Mouse (Mus musculus): ENCODE data around the gene Ksr2. TPM values are rescaled to one million over a fixed set of nuclear protein-coding genes. Genes with fewer than 3 reads are reported as not detected.

The Ksr2 gene
- polyA plus RNA-seq, 1 experiment from 2014 or later: 0.35 TPM

DNA sequence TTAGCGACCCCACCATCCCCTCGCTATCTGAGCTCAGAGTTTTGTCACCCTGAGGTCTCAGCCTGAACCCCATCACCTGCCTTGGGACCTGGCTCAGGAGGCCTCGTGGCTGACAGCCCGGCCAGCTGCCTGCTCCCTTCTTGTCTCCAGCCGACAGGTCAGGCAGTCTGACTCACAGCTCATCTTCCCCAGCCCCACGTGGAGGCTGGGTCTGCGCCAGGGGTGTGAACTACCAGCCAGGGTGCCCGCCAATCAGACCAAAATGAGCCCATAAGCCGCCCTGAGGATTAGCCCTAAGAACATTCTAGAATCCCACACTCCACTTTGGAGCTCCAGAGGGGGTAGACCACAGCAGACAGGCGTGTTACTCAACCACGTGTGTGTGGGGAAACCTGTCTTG lies 365.4 kb downstream of the Ksr2 start:
- Histone ChIP-seq H3K4me1 (ENCODE audit: control insufficient read depth, insufficient read depth, low read length) (peaks cover 6% of the 10 kb centered on the region; the same call in 1 of the 2 replicates), H3K27ac (replicated peaks; ENCODE audit: low read depth, low read length) (no peak overlapping the region), H3K27me3 (ENCODE audit: control insufficient read depth, insufficient read depth, low read length) (no peaks in the 10 kb centered on the region), H3K9me3 (replicated peaks; ENCODE audit: control insufficient read depth, low read length) (no peaks in the 10 kb centered on the region), H3K36me3 (replicated peaks; ENCODE audit: control insufficient read depth, insufficient read depth, low read depth, low read length) (no peaks in the 10 kb centered on the region), H3K4me2 (ENCODE audit: low read depth, low read length) (no peak overlapping the region), H3K9ac (replicated peaks; ENCODE audit: low read length) (no peak overlapping the region), H3K4me3 (ENCODE audit: low read depth, low read length) (no peak overlapping the region)
- WGBS: 67% methylated on average over 11 of the region's 11 CpGs
- DNase-seq (ENCODE audit: low spot score): no peak
- ATAC-seq (replicated peaks; ENCODE audit: insufficient number of reproducible peaks, low FRiP score, low TSS enrichment, low read depth): no peak

DNA sequence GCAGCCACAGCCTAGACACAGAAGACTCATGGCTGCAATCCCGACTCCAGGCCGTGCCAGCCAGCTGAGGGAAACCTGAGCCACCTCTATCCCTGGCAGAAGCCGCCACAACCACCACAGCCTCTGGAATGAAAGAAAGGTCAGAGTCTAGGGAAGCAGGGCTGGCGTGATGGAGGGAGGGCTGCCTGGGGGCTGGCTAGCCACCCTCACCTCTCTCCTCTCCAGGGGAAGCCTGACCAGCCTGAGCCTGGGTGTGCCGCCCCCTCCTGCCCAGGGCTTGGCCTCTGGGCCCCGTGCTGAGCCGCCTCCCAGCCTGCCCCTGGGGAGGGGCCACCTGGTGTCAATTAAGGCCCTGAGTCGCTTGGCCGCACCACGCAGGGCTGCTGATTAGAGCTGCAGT lies 366.9 kb downstream of the Ksr2 start, which contains the start of gene Nos1:
Gene Nos1, plus strand, starts transcription at position 352 of the 400 bp plus-strand sequence.
- H3K27me3 ChIP-seq (ENCODE audit: control insufficient read depth, insufficient read depth, low read length): no peaks in the 10 kb centered on the region
- 8% methylated on average over 10 of the region's 10 CpGs for WGBS
- peak within 1 kb of the TSS; percentile 2; the same call in 1 of the 2 replicates for H3K4me2 ChIP-seq (ENCODE audit: low read depth, low read length)
- peak; percentile 61 for ATAC-seq (replicated peaks; ENCODE audit: insufficient number of reproducible peaks, low FRiP score, low TSS enrichment, low read depth)
- DNase-seq (ENCODE audit: low spot score): peak; percentile 79
- H3K9ac ChIP-seq (replicated peaks; ENCODE audit: low read length): no peak within 1 kb of the TSS; the same call in 1 of the 2 replicates
- H3K27ac ChIP-seq (replicated peaks; ENCODE audit: low read depth, low read length): no peak within 1 kb of the TSS
- H3K4me3 ChIP-seq (ENCODE audit: low read depth, low read length): no peak within 1 kb of the TSS
- no peaks in the 10 kb centered on the region for H3K36me3 ChIP-seq (replicated peaks; ENCODE audit: control insufficient read depth, insufficient read depth, low read depth, low read length)
- peaks cover 6% of the 10 kb centered on the region; the same call in 1 of the 2 replicates for H3K4me1 ChIP-seq (ENCODE audit: control insufficient read depth, insufficient read depth, low read length)
- H3K9me3 ChIP-seq (replicated peaks; ENCODE audit: control insufficient read depth, low read length): no peaks in the 10 kb centered on the region

DNA sequence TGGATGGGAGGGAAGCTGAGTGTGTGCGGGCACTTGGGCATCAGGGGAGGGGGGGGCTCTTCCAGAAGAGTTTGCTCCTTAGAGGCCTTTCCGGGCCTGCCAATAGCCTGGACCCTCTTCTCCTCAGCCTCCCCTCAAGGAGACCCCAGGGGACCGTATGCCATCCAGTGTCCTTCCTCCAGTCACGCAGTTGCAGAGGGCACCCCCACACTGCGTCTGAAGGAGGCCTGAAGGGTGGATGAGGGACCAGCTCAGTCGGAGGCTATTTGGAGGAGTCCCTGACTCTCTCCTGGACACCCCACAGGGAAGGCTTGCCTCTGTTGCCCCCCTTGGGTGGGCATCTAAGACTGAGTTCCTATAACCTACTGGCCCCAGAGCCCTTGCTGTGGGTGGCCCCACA lies 367.4 kb downstream of the Ksr2 start:
- H3K27ac ChIP-seq (replicated peaks; ENCODE audit: low read depth, low read length): no peak overlapping the region

DNA sequence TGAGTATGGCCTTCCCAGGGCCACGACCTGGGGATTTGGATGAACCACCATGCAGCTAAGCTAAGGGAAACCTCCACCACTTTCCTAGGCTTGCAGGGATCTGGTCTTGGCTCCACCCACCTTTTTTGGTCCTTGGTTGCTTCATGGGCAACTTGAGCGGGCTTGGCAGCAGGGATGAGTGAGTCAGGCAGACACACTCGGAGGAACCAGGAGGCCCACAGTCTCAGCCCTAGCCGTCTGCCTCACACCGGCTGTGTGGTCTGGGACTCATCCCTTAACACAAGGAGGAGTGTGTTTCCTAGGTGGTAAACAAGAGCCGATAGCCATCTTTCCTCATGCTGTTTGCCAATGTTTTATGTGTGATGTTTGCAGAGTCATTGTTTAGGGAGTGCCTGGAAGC lies 376.3 kb downstream of the Ksr2 start:
- H3K9me3 ChIP-seq (replicated peaks; ENCODE audit: control insufficient read depth, low read length): no peaks in the 10 kb centered on the region
- ATAC-seq (replicated peaks; ENCODE audit: insufficient number of reproducible peaks, low FRiP score, low TSS enrichment, low read depth) (no peak), DNase-seq (ENCODE audit: low spot score) (no peak)
- no peaks in the 10 kb centered on the region for H3K4me1 ChIP-seq (ENCODE audit: control insufficient read depth, insufficient read depth, low read length)
- H3K36me3 ChIP-seq (replicated peaks; ENCODE audit: control insufficient read depth, insufficient read depth, low read depth, low read length): no peaks in the 10 kb centered on the region
- WGBS: 74% methylated on average over 6 of the region's 6 CpGs
- no peak overlapping the region for H3K4me3 ChIP-seq (ENCODE audit: low read depth, low read length)
- no peak overlapping the region for H3K27ac ChIP-seq (replicated peaks; ENCODE audit: low read depth, low read length)
- H3K4me2 ChIP-seq (ENCODE audit: low read depth, low read length): no peak overlapping the region
- no peaks in the 10 kb centered on the region for H3K27me3 ChIP-seq (ENCODE audit: control insufficient read depth, insufficient read depth, low read length)
- no peak overlapping the region for H3K9ac ChIP-seq (replicated peaks; ENCODE audit: low read length)

More for the DNA sequence above, 367.4 kb downstream of the Ksr2 start:
- ATAC-seq (replicated peaks; ENCODE audit: insufficient number of reproducible peaks, low FRiP score, low TSS enrichment, low read depth): peak; percentile 63; the same call in 1 of the 2 replicates
- 51% methylated on average over 6 of the region's 6 CpGs for WGBS
- peaks cover 6% of the 10 kb centered on the region; the same call in 1 of the 2 replicates for H3K4me1 ChIP-seq (ENCODE audit: control insufficient read depth, insufficient read depth, low read length)
- no peak overlapping the region; the same call in 1 of the 2 replicates for H3K4me2 ChIP-seq (ENCODE audit: low read depth, low read length)
- H3K36me3 ChIP-seq (replicated peaks; ENCODE audit: control insufficient read depth, insufficient read depth, low read depth, low read length): no peaks in the 10 kb centered on the region
- H3K9ac ChIP-seq (replicated peaks; ENCODE audit: low read length): no peak overlapping the region; the same call in 1 of the 2 replicates
- no peak for DNase-seq (ENCODE audit: low spot score)
- no peaks in the 10 kb centered on the region for H3K27me3 ChIP-seq (ENCODE audit: control insufficient read depth, insufficient read depth, low read length)
- no peak overlapping the region for H3K4me3 ChIP-seq (ENCODE audit: low read depth, low read length)
- H3K9me3 ChIP-seq (replicated peaks; ENCODE audit: control insufficient read depth, low read length): no peaks in the 10 kb centered on the region

DNA sequence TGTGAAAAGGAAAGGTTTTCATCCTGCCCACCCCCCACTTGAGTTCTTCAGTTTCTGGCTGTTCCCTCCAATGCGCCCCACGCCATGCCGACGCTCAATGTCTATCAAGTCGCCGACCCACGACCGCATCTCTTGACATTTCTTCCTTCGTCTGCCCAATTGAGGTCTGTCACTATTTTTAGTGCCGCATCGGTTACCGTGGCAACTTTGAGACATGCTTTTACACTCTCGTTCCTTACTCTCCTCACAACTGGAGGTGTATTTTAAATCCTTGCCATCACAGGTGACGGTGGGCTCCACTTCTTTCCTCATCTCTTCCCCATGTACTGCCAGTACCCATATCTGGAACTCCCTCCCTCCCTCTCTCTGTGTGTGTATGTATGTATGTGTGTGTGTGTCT lies 378.1 kb downstream of the Ksr2 start:
- H3K4me3 ChIP-seq (ENCODE audit: low read depth, low read length): no peak overlapping the region
- WGBS: 84% methylated on average over 14 of the region's 14 CpGs
- no peak overlapping the region for H3K4me2 ChIP-seq (ENCODE audit: low read depth, low read length)
- no peaks in the 10 kb centered on the region for H3K9me3 ChIP-seq (replicated peaks; ENCODE audit: control insufficient read depth, low read length)
- no peak overlapping the region for H3K9ac ChIP-seq (replicated peaks; ENCODE audit: low read length)
- no peak overlapping the region for H3K27ac ChIP-seq (replicated peaks; ENCODE audit: low read depth, low read length)
- H3K36me3 ChIP-seq (replicated peaks; ENCODE audit: control insufficient read depth, insufficient read depth, low read depth, low read length): no peaks in the 10 kb centered on the region
- no peaks in the 10 kb centered on the region for H3K27me3 ChIP-seq (ENCODE audit: control insufficient read depth, insufficient read depth, low read length)
- ATAC-seq (replicated peaks; ENCODE audit: insufficient number of reproducible peaks, low FRiP score, low TSS enrichment, low read depth) (no peak), DNase-seq (ENCODE audit: low spot score) (no peak)
- H3K4me1 ChIP-seq (ENCODE audit: control insufficient read depth, insufficient read depth, low read length): no peaks in the 10 kb centered on the region

DNA sequence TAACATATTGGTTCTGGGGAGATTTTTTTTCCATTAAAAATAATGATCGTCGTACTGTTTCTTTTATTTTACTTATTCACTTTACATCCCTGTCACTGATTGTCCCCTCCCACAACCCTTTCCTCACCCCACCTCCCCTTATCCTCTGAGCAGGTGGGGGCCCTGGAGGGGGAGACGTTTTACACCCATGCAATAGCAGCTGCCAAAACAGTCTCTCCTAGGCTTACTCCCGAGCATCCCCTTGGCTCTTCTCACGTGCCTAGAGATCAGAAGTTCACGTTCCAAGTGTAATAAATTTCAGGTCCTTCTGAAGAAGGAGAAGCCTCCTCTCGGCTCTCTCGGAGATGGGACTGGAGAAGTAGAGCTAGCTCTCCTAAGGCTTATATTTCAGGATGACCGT lies 387.0 kb downstream of the Ksr2 start:
- Histone ChIP-seq H3K4me2 (ENCODE audit: low read depth, low read length) (no peak overlapping the region), H3K4me1 (ENCODE audit: control insufficient read depth, insufficient read depth, low read length) (no peaks in the 10 kb centered on the region), H3K27me3 (ENCODE audit: control insufficient read depth, insufficient read depth, low read length) (no peaks in the 10 kb centered on the region), H3K27ac (replicated peaks; ENCODE audit: low read depth, low read length) (no peak overlapping the region), H3K9me3 (replicated peaks; ENCODE audit: control insufficient read depth, low read length) (no peaks in the 10 kb centered on the region), H3K36me3 (replicated peaks; ENCODE audit: control insufficient read depth, insufficient read depth, low read depth, low read length) (no peaks in the 10 kb centered on the region), H3K4me3 (ENCODE audit: low read depth, low read length) (no peak overlapping the region), H3K9ac (replicated peaks; ENCODE audit: low read length) (no peak overlapping the region)
- WGBS: 78% methylated on average over 9 of the region's 9 CpGs
- DNase-seq (ENCODE audit: low spot score): no peak
- no peak for ATAC-seq (replicated peaks; ENCODE audit: insufficient number of reproducible peaks, low FRiP score, low TSS enrichment, low read depth)

DNA sequence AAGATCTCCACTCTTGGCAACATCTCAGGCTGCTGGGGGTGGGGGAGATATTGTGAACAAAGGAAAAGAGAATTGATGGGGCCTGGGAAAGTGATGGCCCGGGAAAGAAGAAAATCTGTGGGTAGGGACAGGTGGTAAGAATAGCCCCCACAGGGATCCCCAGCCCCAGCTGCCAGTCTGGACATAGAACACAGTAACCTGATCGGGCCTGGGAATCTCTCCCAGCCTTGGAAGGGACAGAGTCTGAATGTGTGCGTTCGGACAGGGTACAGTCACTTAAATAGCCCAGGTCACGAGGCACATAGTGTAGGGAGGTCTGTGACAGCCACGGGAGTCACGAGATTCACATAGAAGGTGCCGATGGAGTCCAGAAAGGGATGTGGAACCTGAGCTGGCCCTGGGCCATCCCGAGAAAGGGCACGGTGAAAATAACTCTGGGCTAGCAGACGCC lies 388.3 kb downstream of the Ksr2 start:
- Histone ChIP-seq H3K4me1 (ENCODE audit: control insufficient read depth, insufficient read depth, low read length) (no peaks in the 10 kb centered on the region), H3K4me3 (ENCODE audit: low read depth, low read length) (no peak overlapping the region), H3K9me3 (replicated peaks; ENCODE audit: control insufficient read depth, low read length) (no peaks in the 10 kb centered on the region), H3K9ac (replicated peaks; ENCODE audit: low read length) (no peak overlapping the region), H3K4me2 (ENCODE audit: low read depth, low read length) (no peak overlapping the region), H3K27me3 (ENCODE audit: control insufficient read depth, insufficient read depth, low read length) (no peaks in the 10 kb centered on the region), H3K27ac (replicated peaks; ENCODE audit: low read depth, low read length) (no peak overlapping the region), H3K36me3 (replicated peaks; ENCODE audit: control insufficient read depth, insufficient read depth, low read depth, low read length) (no peaks in the 10 kb centered on the region)
- DNase-seq (ENCODE audit: low spot score): no peak
- WGBS: 81% methylated on average over 11 of the region's 11 CpGs
- ATAC-seq (replicated peaks; ENCODE audit: insufficient number of reproducible peaks, low FRiP score, low TSS enrichment, low read depth): no peak

DNA sequence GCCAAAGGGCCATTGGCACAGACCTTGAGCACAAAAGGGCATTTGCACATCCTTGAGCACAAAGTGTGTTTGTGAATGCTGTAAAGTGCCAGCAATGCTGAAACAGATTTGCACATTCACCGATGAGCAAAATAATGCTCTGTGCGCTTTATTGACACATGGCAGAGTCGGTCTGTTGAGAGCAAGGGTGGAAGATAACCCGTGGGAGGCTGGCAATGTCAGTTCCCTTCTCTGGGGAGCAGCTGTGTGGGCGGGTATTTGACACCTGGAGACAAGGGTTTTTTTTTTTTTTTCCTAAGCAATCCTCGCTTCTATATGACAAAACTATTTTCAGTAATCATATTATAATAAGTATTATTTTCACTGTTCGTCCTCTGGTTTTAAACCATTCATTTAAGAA lies 389.8 kb downstream of the Ksr2 start:
- DNase-seq (ENCODE audit: low spot score) (no peak), ATAC-seq (replicated peaks; ENCODE audit: insufficient number of reproducible peaks, low FRiP score, low TSS enrichment, low read depth) (no peak)
- H3K4me2 ChIP-seq (ENCODE audit: low read depth, low read length): no peak overlapping the region
- no peaks in the 10 kb centered on the region for H3K36me3 ChIP-seq (replicated peaks; ENCODE audit: control insufficient read depth, insufficient read depth, low read depth, low read length)
- no peaks in the 10 kb centered on the region for H3K27me3 ChIP-seq (ENCODE audit: control insufficient read depth, insufficient read depth, low read length)
- no peaks in the 10 kb centered on the region for H3K9me3 ChIP-seq (replicated peaks; ENCODE audit: control insufficient read depth, low read length)
- 68% methylated on average over 7 of the region's 7 CpGs for WGBS
- H3K4me3 ChIP-seq (ENCODE audit: low read depth, low read length): no peak overlapping the region
- H3K27ac ChIP-seq (replicated peaks; ENCODE audit: low read depth, low read length): no peak overlapping the region
- H3K9ac ChIP-seq (replicated peaks; ENCODE audit: low read length): no peak overlapping the region
- no peaks in the 10 kb centered on the region for H3K4me1 ChIP-seq (ENCODE audit: control insufficient read depth, insufficient read depth, low read length)

Data from embryonic facial prominence, embryonic 11.5 days (tissue).